Mouse (Mus musculus): ENCODE measurements around the gene Gm9495. TPM values are rescaled to one million over a fixed set of nuclear protein-coding genes. Genes with fewer than 3 reads are reported as not detected.

Gene Gm9495
- polyA plus RNA-seq, 1 experiment = 0.10 TPM

DNA sequence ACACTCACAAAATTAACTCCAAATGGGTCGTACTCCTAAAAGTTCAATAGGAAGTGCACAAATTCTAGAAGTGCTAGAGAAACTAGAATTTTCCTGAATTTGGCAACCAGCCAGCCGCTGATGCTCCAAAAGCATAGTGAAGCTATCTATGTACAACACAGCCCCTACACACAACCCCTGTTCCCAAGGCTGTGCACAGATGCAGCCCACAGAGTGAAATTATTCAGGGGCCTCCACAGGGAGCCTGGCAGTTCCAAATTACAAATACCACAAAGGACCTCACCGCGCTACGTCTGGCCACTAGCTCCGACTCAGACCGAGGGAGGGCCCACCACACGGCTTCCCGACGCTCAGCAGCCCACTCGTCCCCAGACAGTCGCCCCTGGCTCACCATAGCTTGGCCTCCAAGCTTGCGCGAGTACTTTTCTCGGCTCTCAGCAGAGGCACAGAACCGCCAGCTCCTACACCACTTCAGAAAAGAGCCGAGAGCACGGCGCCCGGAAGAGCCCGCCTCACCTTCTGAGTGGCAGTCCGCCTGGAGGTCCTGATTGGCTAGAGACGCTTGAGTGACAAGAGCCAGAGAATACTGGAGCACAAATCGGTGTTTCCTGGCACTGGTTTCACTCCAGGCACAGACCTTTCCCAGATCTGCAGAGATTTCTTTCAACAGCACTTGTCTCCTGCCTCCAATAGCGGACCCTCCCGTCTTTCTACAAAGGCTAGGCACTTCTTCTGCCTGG, 58.1 kb downstream of the Gm9495 start:
- Histone ChIP-seq H3K4me3 (replicated peaks; ENCODE audit: insufficient read depth, low read depth, low read length) (peak overlapping the region; percentile 79), H3K27ac (ENCODE audit: insufficient read depth, low read length) (peak overlapping the region; percentile 95), H3K27me3 (ENCODE audit: control insufficient read depth, insufficient read depth, low read length) (no peaks in the 10 kb centered on the region), H3K4me1 (ENCODE audit: control insufficient read depth, insufficient read depth, low read length) (peaks cover 3% of the 10 kb centered on the region; the same call in 1 of the 2 replicates)
- TF ChIP-seq POLR2A (IDR thresholded peaks at IDR 0.05; ENCODE audit: borderline replicate concordance, insufficient read depth, low read length) (peak; percentile 92; the same call in 1 of the 2 replicates), CTCF (IDR thresholded peaks at IDR 0.05; ENCODE audit: borderline replicate concordance, insufficient read depth, low read depth, low read length) (no peak)
- WGBS = under 1% methylated on average over 26 of the region's 26 CpGs
- DNase-seq = peak; percentile 92 to 96

DNA sequence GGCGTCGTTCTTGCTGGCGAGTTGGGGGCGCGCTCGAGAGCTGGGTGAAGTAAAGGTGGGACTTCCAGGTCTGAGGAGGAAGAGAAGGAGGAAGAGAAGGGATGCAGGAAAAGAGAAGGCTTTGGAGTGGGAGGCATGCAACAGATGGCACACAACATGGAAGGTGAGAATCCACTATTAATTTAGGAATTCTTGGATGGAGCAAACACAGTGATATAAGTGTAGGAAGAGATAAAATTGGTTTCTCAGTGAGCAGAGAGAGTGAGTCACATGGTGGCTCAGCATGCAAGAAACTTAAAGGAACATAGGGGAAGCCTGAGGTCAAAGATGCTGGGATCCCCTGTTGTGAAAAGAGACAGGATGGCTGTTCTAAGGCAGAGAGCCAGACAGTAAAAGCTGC, 69.0 kb downstream of the Gm9495 start:
- WGBS = 95% methylated on average over 6 of the region's 6 CpGs
- no peak overlapping the region for H3K27ac ChIP-seq (ENCODE audit: insufficient read depth, low read length)

More for the DNA sequence above, 69.0 kb downstream of the Gm9495 start:
- TF ChIP-seq POLR2A (IDR thresholded peaks at IDR 0.05; ENCODE audit: borderline replicate concordance, insufficient read depth, low read length) (no peak), CTCF (IDR thresholded peaks at IDR 0.05; ENCODE audit: borderline replicate concordance, insufficient read depth, low read depth, low read length) (no peak)
- DNase-seq = no peak
- Histone ChIP-seq H3K27me3 (ENCODE audit: control insufficient read depth, insufficient read depth, low read length) (no peaks in the 10 kb centered on the region), H3K4me3 (replicated peaks; ENCODE audit: insufficient read depth, low read depth, low read length) (no peak overlapping the region), H3K4me1 (ENCODE audit: control insufficient read depth, insufficient read depth, low read length) (no peaks in the 10 kb centered on the region)

Other genes starting within 250 kb of the Gm9495 start
- gene Zfp930, start 244.5 kb downstream of the Gm9495 start, polyA plus RNA-seq (2012; rRNA removed) = 12.2 and 14.5 TPM in 2 replicates
- gene D130040H23Rik, start 182.5 kb downstream of the Gm9495 start, polyA plus RNA-seq (2012; rRNA removed) = 7.8 and 8.0 TPM in 2 replicates
- gene Gm7697, start 69.4 kb upstream of the Gm9495 start, polyA plus RNA-seq (2012; rRNA removed) = 0.14 TPM in 1 of 2 replicates, not detected in the other
- gene Zfp868, start 172.0 kb upstream of the Gm9495 start, polyA plus RNA-seq (2012; rRNA removed) = 17.8 and 18.7 TPM in 2 replicates
- gene Zfp964, start 200.9 kb upstream of the Gm9495 start, polyA plus RNA-seq (2012; rRNA removed) = 2.3 and 2.6 TPM in 2 replicates